ENCODE assay signal across 8 mouse cellular contexts in the genomic region with DNA sequence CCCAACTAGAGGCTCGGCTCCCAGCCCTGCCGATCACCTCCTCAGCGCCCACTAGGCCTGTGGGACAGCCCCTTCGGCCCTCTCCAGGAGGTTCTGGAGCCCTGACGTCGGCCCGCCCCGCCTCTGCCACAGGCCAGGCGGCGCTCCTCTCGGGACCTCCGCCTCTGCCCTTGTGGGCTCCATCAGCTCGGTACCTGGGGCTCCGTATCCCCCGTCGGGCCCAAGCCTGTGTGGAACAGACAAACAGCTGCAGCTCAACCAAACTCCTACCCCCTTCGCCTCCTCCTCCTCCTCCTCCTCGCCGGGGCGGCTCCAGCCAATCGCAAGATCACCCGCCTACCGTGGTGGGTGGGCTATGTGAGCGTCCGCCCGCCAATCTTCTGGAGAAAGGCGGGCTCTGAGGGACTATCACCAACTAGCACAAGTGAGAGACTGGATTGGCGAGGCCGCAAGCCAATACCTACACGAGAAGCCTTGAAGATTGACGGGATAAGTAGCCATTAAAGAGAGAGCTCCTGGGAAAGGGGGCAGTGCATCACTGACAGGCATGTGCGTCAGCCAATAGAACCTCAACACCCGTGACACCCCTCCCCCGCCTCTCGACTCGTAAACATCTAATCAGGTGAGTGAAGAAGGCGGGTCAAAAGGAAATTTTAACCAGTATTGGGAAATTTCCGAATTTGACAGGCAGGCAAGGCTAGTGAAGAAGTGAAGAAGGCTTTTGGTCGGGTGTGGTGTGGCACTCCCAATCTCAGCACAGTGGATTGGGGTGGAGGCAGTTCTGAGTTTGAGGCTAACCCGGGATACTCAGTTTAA. TPM values are rescaled to one million over a fixed set of nuclear protein-coding genes. Genes with fewer than 3 reads are reported as not detected.
DNase-seq lines count a peak whose midpoint lies in the region; ATAC-seq lines count a peak whose summit lies in the region.

A gene (minus strand): TSS at position 273 of the 816 bp plus-strand sequence.

- H3K36me3 ChIP-seq in heart, embryonic 13.5 days = peaks cover 36% of the 10 kb centered on the region
- peaks cover 45% of the 10 kb centered on the region for H3K36me3 ChIP-seq in liver, embryonic 12.5 days
- peaks cover 24% of the 10 kb centered on the region for H3K36me3 ChIP-seq in stomach, embryonic 15.5 days

- H3K4me3 ChIP-seq in brown adipose tissue, adult 24 weeks (ENCODE audit: insufficient read depth, low read depth, low read length) = peak within 1 kb of the TSS; percentile 75
- H3K4me3 ChIP-seq in heart, embryonic 13.5 days = peak within 1 kb of the TSS; percentile 91
- H3K4me3 ChIP-seq in liver, embryonic 12.5 days = peak within 1 kb of the TSS; percentile 87
- H3K4me3 ChIP-seq in stomach, embryonic 15.5 days (replicated peaks) = peak within 1 kb of the TSS; percentile 95

- WGBS in heart, embryonic 13.5 days = under 1% methylated on average over 40 of the region's 40 CpGs
- 2% methylated on average over 37 of the region's 40 CpGs for WGBS in liver, embryonic 12.5 days (ENCODE audit: insufficient replicate concordance)
- under 1% methylated on average over 38 of the region's 40 CpGs for WGBS in stomach, embryonic 15.5 days

- no peaks in the 10 kb centered on the region for H3K4me1 ChIP-seq in brown adipose tissue, adult 24 weeks (ENCODE audit: control insufficient read depth, insufficient read depth, insufficient read length, low read length)
- peaks cover 41% of the 10 kb centered on the region for H3K4me1 ChIP-seq in heart, embryonic 13.5 days
- H3K4me1 ChIP-seq in liver, embryonic 12.5 days = peaks cover 45% of the 10 kb centered on the region
- peaks cover 3% of the 10 kb centered on the region; the same call in 1 of the 2 replicates for H3K4me1 ChIP-seq in stomach, embryonic 15.5 days

- H3K9ac ChIP-seq in heart, embryonic 13.5 days = peak within 1 kb of the TSS; percentile 97
- H3K9ac ChIP-seq in liver, embryonic 12.5 days = peak within 1 kb of the TSS; percentile 94
- H3K9ac ChIP-seq in stomach, embryonic 15.5 days = peak within 1 kb of the TSS; percentile 99

- ATAC-seq in heart, embryonic 13.5 days (ENCODE audit: extremely low read depth, insufficient number of reproducible peaks, low FRiP score, low TSS enrichment) = peak; percentile 97
- peak; percentile 98 for ATAC-seq in liver, embryonic 12.5 days
- ATAC-seq in stomach, embryonic 15.5 days (ENCODE audit: insufficient read depth, low FRiP score, low read depth) = peak; percentile 99

- H3K27me3 ChIP-seq in heart, embryonic 13.5 days (replicated peaks) = no peaks in the 10 kb centered on the region
- no peaks in the 10 kb centered on the region for H3K27me3 ChIP-seq in liver, embryonic 12.5 days (replicated peaks)
- H3K27me3 ChIP-seq in stomach, embryonic 15.5 days (replicated peaks) = no peaks in the 10 kb centered on the region

- peak; percentile 98 for DNase-seq in CD4-positive, CD25-positive, alpha-beta regulatory T cell, adult 2 months (ENCODE audit: low read depth, low spot score)
- DNase-seq in fat pad, adult 2 months (ENCODE audit: extremely low read depth, low read depth, low spot score) = peak; percentile 100
- DNase-seq in kidney, postnatal 10 days = peak; percentile 98
- DNase-seq in natural killer cell, adult 2 months (ENCODE audit: low spot score in 2 of 2) = peak; percentile 98

- no peaks in the 10 kb centered on the region for H3K9me3 ChIP-seq in heart, embryonic 13.5 days
- no peaks in the 10 kb centered on the region for H3K9me3 ChIP-seq in liver, embryonic 12.5 days (replicated peaks)
- no peaks in the 10 kb centered on the region for H3K9me3 ChIP-seq in stomach, embryonic 15.5 days

- peak within 1 kb of the TSS; percentile 71 for H3K4me2 ChIP-seq in heart, embryonic 13.5 days
- peak within 1 kb of the TSS; percentile 80 for H3K4me2 ChIP-seq in liver, embryonic 12.5 days
- peak within 1 kb of the TSS; percentile 65 for H3K4me2 ChIP-seq in stomach, embryonic 15.5 days

- peak within 1 kb of the TSS; percentile 55 for H3K27ac ChIP-seq in brown adipose tissue, adult 24 weeks (replicated peaks; ENCODE audit: low read depth, low read length)
- H3K27ac ChIP-seq in heart, embryonic 13.5 days (replicated peaks) = peak within 1 kb of the TSS; percentile 99
- H3K27ac ChIP-seq in liver, embryonic 12.5 days = peak within 1 kb of the TSS; percentile 94
- H3K27ac ChIP-seq in stomach, embryonic 15.5 days = peak within 1 kb of the TSS; percentile 99

RNA-seq across cellular contexts. Expression of the gene that starts here (rescaled TPM):
- polyA plus RNA-seq in brown adipose tissue, adult 24 weeks (2012; ENCODE audit: insufficient read depth, insufficient read length, missing spikeins) = 87.6 and 108 TPM in 2 replicates
- polyA plus RNA-seq in heart, embryonic 13.5 days (2015; fragmentation: Nextera tagmentation; extraction: Ambion mirVana) = 60.4 and 62.1 TPM in 2 replicates
- polyA plus RNA-seq in liver, embryonic 12.5 days (2016; fragmentation: Nextera tagmentation; extraction: Ambion mirVana) = 34.2 and 34.7 TPM in 2 replicates
- 68.9 and 75.1 TPM in 2 replicates for polyA plus RNA-seq in stomach, embryonic 15.5 days (2015; fragmentation: Nextera tagmentation; extraction: Ambion mirVana)

Comparison
In these comparisons a context has a peak if more than half of its experiments do, and no peak if none do; other contexts are left out.
1. Peak in every context shown above with its lines: DNase-seq, ATAC-seq, H3K4me3 ChIP-seq and H3K27ac ChIP-seq.